Mouse (Mus musculus): ENCODE measurements around the gene Mtfp1. TPM values are rescaled to one million over a fixed set of nuclear protein-coding genes. Genes with fewer than 3 reads are reported as not detected.
"Not testable (repeated sequence)": the region's sequence is repeated elsewhere in the genome, so short reads cannot be mapped to it uniquely, and the experiment has no call there.

The Mtfp1 gene
- polyA plus RNA-seq, 1 experiment from 2014 or later: 21.1 TPM

DNA sequence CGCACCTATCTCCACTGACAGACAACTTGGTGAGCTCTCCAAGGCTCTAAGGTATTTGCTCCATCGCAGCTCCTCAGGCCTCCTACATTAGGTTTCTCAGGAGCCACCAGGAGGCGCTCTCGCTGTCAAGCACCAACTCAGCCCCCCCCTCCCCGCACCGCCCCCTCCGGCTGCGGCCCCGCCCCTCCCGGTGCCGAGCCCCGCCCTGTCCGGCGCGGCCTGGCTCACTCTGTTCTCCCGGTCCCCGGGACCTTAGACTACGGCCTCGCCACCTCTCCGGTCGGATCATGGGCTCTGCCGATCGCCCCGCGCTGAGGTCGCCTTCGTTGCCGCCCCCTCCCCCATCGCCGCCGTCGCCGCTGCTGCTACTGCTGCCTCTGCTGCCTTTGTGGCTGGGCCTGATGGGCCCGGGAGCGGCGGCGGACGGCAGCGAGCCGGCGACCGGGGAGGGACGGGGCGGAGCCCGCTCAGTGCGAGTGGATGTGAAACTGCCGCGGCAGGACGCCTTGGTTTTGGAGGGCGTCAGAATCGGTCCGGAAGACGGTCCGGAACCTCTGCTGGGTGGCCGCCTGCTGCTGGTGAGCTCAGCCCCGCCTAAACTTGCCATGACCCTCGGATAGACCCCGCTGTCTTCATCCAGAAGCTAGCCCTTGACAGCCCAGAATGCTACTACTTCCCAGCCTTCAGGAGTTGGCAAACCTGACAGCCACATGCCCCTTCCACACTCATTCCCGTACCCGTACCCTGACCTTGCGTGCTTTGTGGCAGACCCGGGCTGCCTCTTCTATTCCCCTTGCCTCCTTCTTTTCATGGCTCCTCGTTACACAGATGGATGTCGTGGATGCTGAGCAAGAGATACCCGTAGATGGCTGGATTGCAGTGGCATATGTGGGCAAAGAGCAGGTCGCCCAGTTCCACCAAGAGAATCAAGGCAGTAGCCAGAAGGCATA lies 40.0 kb upstream of the Mtfp1 start, which contains the start of gene Rnf215:
Rnf215 (plus strand) TSS at position 217 of the 950 bp plus-strand sequence.
- ATAC-seq: peak; percentile 91
- 2% methylated on average over 61 of the region's 66 CpGs for WGBS

DNA sequence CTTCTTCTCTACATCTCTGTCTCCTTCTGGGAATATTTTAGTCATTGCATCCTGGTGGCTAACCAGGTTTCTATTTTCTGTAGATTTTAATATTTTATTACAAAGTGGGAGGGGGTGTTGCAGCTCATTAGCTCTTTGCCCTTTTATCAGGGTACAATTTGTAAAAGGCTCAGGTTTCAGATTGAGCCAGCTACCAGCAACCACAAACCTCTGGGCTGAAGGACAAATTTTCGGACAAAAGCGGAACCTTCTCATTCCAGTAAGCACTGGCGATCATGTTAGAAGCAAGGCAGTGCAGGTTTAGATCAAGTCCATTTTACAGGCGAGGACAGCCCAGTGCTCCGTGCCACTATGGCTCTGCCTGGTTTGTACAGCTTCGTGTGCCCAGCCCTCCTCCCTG lies 39.2 kb upstream of the Mtfp1 start:
- TF ChIP-seq CTCF (IDR thresholded peaks at IDR 0.05; ENCODE audit: low read depth): no peak
- no peak overlapping the region for H3K27ac ChIP-seq (ENCODE audit: low read depth, low read length)
- no peaks in the 10 kb centered on the region for H3K9me3 ChIP-seq (ENCODE audit: control insufficient read depth)
- 56% methylated on average over 6 of the region's 6 CpGs for WGBS
- H3K9ac ChIP-seq (ENCODE audit: low read depth, low read length): no peak overlapping the region
- no peak for ATAC-seq
- peak overlapping the region; percentile 71; the same call in 1 of the 2 replicates for H3K4me2 ChIP-seq (replicated peaks; ENCODE audit: low read depth)
- peaks cover 20% of the 10 kb centered on the region for H3K36me3 ChIP-seq (ENCODE audit: control insufficient read depth, insufficient read depth)
- peaks cover 6% of the 10 kb centered on the region; the same call in 1 of the 2 replicates for H3K4me1 ChIP-seq (replicated peaks; ENCODE audit: control insufficient read depth, insufficient read depth, low read length)
- no peak overlapping the region for H3K4me3 ChIP-seq (ENCODE audit: low read depth, low read length)
- no peaks in the 10 kb centered on the region for H3K27me3 ChIP-seq (replicated peaks; ENCODE audit: control insufficient read depth, insufficient read depth, low read length)

More for the DNA sequence above, 40.0 kb upstream of the Mtfp1 start, which contains the start of gene Rnf215:
- peak; percentile 75 for TF ChIP-seq CTCF (IDR thresholded peaks at IDR 0.05; ENCODE audit: low read depth)
- peak within 1 kb of the TSS; percentile 91 for H3K9ac ChIP-seq (ENCODE audit: low read depth, low read length)
- H3K27me3 ChIP-seq (replicated peaks; ENCODE audit: control insufficient read depth, insufficient read depth, low read length): no peaks in the 10 kb centered on the region
- H3K9me3 ChIP-seq (ENCODE audit: control insufficient read depth): no peaks in the 10 kb centered on the region
- H3K4me1 ChIP-seq (replicated peaks; ENCODE audit: control insufficient read depth, insufficient read depth, low read length): peaks cover 6% of the 10 kb centered on the region; the same call in 1 of the 2 replicates
- peak within 1 kb of the TSS; percentile 71 for H3K4me2 ChIP-seq (replicated peaks; ENCODE audit: low read depth)
- peak within 1 kb of the TSS; percentile 88 for H3K4me3 ChIP-seq (ENCODE audit: low read depth, low read length)
- H3K36me3 ChIP-seq (ENCODE audit: control insufficient read depth, insufficient read depth): peaks cover 28% of the 10 kb centered on the region
- H3K27ac ChIP-seq (ENCODE audit: low read depth, low read length): peak within 1 kb of the TSS; percentile 87

- ATAC-seq: no peak
- peak; percentile 70 for TF ChIP-seq CTCF (IDR thresholded peaks at IDR 0.05; ENCODE audit: low read depth)
- 56% methylated on average over 3 of the region's 3 CpGs for WGBS
Observed at GRCm38 (mm10) chr11:4133450-4133849, 38.2 kb upstream of the Mtfp1 start.

DNA sequence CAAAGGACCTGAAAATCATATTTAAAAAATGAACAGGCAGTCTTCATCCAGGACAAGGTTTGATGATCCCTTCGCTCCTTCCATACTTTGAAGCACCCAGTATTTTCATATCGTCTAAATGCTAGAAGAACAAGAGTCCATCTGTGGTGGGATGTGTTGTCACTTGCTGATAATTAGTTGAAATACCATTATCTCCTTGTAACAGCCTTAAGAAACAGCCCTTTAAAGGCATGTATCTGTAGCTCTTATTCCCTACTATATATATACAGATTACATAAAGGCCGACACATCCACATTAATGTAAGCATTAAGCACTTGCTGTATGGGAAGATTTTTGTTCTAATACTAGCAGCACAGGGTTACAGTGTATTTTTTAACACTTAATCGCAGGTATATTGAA lies 33.2 kb upstream of the Mtfp1 start:
- not testable (repeated sequence) for H3K4me1 ChIP-seq (replicated peaks; ENCODE audit: control insufficient read depth, insufficient read depth, low read length); H3K27ac ChIP-seq (ENCODE audit: low read depth, low read length); H3K36me3 ChIP-seq (ENCODE audit: control insufficient read depth, insufficient read depth); H3K9ac ChIP-seq (ENCODE audit: low read depth, low read length); H3K9me3 ChIP-seq (ENCODE audit: control insufficient read depth); H3K27me3 ChIP-seq (replicated peaks; ENCODE audit: control insufficient read depth, insufficient read depth, low read length); H3K4me2 ChIP-seq (replicated peaks; ENCODE audit: low read depth); ATAC-seq; H3K4me3 ChIP-seq (ENCODE audit: low read depth, low read length)
- 92% methylated on average over 4 of the region's 4 CpGs for WGBS

More at GRCm38 (mm10) chr11:4133450-4133849, 38.2 kb upstream of the Mtfp1 start:
- no peak overlapping the region for H3K27ac ChIP-seq (ENCODE audit: low read depth, low read length)
- H3K27me3 ChIP-seq (replicated peaks; ENCODE audit: control insufficient read depth, insufficient read depth, low read length): no peaks in the 10 kb centered on the region
- no peak overlapping the region for H3K9ac ChIP-seq (ENCODE audit: low read depth, low read length)
- no peak overlapping the region for H3K4me3 ChIP-seq (ENCODE audit: low read depth, low read length)
- H3K9me3 ChIP-seq (ENCODE audit: control insufficient read depth): no peaks in the 10 kb centered on the region
- no peak overlapping the region for H3K4me2 ChIP-seq (replicated peaks; ENCODE audit: low read depth)
- H3K4me1 ChIP-seq (replicated peaks; ENCODE audit: control insufficient read depth, insufficient read depth, low read length): peaks cover 6% of the 10 kb centered on the region; the same call in 1 of the 2 replicates
- peaks cover 10% of the 10 kb centered on the region; the same call in 1 of the 2 replicates for H3K36me3 ChIP-seq (ENCODE audit: control insufficient read depth, insufficient read depth)

DNA sequence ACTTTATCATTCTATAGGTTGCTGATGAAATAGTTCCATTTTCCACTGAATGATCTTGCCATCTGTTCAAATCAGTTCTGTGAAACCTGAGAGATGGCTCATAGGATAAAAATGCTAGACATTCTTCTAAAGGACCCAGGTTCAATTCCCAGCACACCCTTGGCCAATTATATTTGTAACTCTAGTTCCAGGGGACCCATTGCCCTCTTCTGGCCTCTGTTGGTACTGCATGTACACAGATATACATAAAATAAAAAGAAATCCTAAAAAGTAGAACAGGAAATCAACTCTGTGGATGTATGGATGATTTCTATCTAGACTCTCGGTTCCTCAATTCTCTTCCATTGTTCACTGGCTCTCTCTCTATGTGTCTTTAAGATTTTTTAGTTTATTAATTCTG lies 31.8 kb upstream of the Mtfp1 start:
- no peaks in the 10 kb centered on the region for H3K27me3 ChIP-seq (replicated peaks; ENCODE audit: control insufficient read depth, insufficient read depth, low read length)
- no peak overlapping the region for H3K27ac ChIP-seq (ENCODE audit: low read depth, low read length)
- peak; percentile 35; the same call in 1 of the 2 replicates for TF ChIP-seq CTCF (IDR thresholded peaks at IDR 0.05; ENCODE audit: low read depth)
- no peaks in the 10 kb centered on the region for H3K4me1 ChIP-seq (replicated peaks; ENCODE audit: control insufficient read depth, insufficient read depth, low read length)
- H3K4me2 ChIP-seq (replicated peaks; ENCODE audit: low read depth): no peak overlapping the region
- no peak overlapping the region for H3K4me3 ChIP-seq (ENCODE audit: low read depth, low read length)
- H3K9ac ChIP-seq (ENCODE audit: low read depth, low read length): no peak overlapping the region
- 0 out of 2 replicates have a peak, but pooled peaks cover 5% of the 10 kb centered on the region for H3K9me3 ChIP-seq (ENCODE audit: control insufficient read depth)
- no peaks in the 10 kb centered on the region for H3K36me3 ChIP-seq (ENCODE audit: control insufficient read depth, insufficient read depth)
- WGBS: 90% methylated on average over 1 of the region's 1 CpGs
- ATAC-seq: no peak

- no peaks in the 10 kb centered on the region for H3K27me3 ChIP-seq (replicated peaks; ENCODE audit: control insufficient read depth, insufficient read depth, low read length)
- 0 out of 2 replicates have a peak, but pooled peaks cover 5% of the 10 kb centered on the region for H3K9me3 ChIP-seq (ENCODE audit: control insufficient read depth)
- H3K36me3 ChIP-seq (ENCODE audit: control insufficient read depth, insufficient read depth): no peaks in the 10 kb centered on the region
- ATAC-seq: 0 out of 2 replicates have a peak, but pooled peaks have one; percentile 23
- no peak overlapping the region for H3K27ac ChIP-seq (ENCODE audit: low read depth, low read length)
- H3K4me3 ChIP-seq (ENCODE audit: low read depth, low read length): no peak overlapping the region
- H3K4me1 ChIP-seq (replicated peaks; ENCODE audit: control insufficient read depth, insufficient read depth, low read length): 0 out of 2 replicates have a peak, but pooled peaks cover under 1% of the 10 kb centered on the region
- no peak overlapping the region for H3K4me2 ChIP-seq (replicated peaks; ENCODE audit: low read depth)
- no peak overlapping the region for H3K9ac ChIP-seq (ENCODE audit: low read depth, low read length)
- TF ChIP-seq CTCF (IDR thresholded peaks at IDR 0.05; ENCODE audit: low read depth): peak; percentile 83
- WGBS: 65% methylated on average over 5 of the region's 5 CpGs
Observed at GRCm38 (mm10) chr11:4123922-4124321, 28.7 kb upstream of the Mtfp1 start.

Data from intestine, postnatal 0 days (tissue).